Mouse (Mus musculus) hindbrain, embryonic 15.5 days (tissue): ENCODE measurements around the gene Knstrn. TPM values are rescaled to one million over a fixed set of nuclear protein-coding genes. Genes with fewer than 3 reads are reported as not detected.

Experiments used
- ATAC-seq: fragments of 200-750 bp; cut with Nextera tagmentation; 2 replicates; pipeline ENCODE4 v1.8.0; 2017; ENCODE audit warnings: low read depth, moderate number of reproducible peaks, moderate TSS enrichment; ENCODE audit not compliant: low FRiP score
- H3K27ac ChIP-seq: fragments of 300-500 bp; sonication (generic); replicated peaks from 2 replicates; pipeline ENCODE4 v1.5.1; 2015; ENCODE audit warnings: mild to moderate bottlenecking, inconsistent platforms
- H3K27me3 ChIP-seq: fragments of 300-500 bp; sonication (generic); 2 replicates; pipeline ENCODE4 v1.6.1; 2015; ENCODE audit warnings: control low read depth, inconsistent platforms
- H3K36me3 ChIP-seq: fragments of 300-500 bp; sonication (generic); 2 replicates; pipeline ENCODE4 v1.6.1; 2015; ENCODE audit warnings: control low read depth, inconsistent platforms
- H3K4me1 ChIP-seq: fragments of 300-500 bp; sonication (generic); replicated peaks from 2 replicates; pipeline ENCODE4 v1.6.1; 2015; ENCODE audit warnings: control low read depth, inconsistent platforms
- H3K4me2 ChIP-seq: fragments of 300-500 bp; sonication (generic); 2 replicates; pipeline ENCODE4 v1.6.1; 2015; ENCODE audit warnings: moderate library complexity, mild to moderate bottlenecking, inconsistent platforms
- H3K4me3 ChIP-seq: fragments of 300-500 bp; sonication (generic); 2 replicates; pipeline ENCODE4 v1.5.1; 2015; ENCODE audit warnings: mild to moderate bottlenecking, inconsistent platforms
- H3K9ac ChIP-seq: fragments of 300-500 bp; sonication (generic); 2 replicates; pipeline ENCODE4 v1.6.1; 2015; ENCODE audit warnings: inconsistent platforms
- H3K9me3 ChIP-seq: fragments of 300-500 bp; sonication (generic); 2 replicates; pipeline ENCODE4 v1.6.1; 2016; ENCODE audit warnings: control low read depth, inconsistent platforms
- WGBS: fragments of 180-500 bp; shearing (Covaris S2); methylation state at CpG from one replicate; pipeline ENCODE4 v1.1.7; 2015; 5-methylcytosine and 5-hydroxymethylcytosine counted together
- polyA plus RNA-seq: library from polyadenylated mRNA; unstranded; fragments of >200 nt; fragmentation: Nextera tagmentation; extraction: Ambion mirVana; gene quantifications from 2 replicates; pipeline ENCODE4 v1.2.1, GENCODE M21; 2015

Gene Knstrn
- polyA plus RNA-seq, 1 experiment from 2014 or later: 23.0 TPM

- Histone ChIP-seq H3K9ac (peak within 1 kb of the TSS; percentile 64), H3K27me3 (no peaks in the 10 kb centered on the region), H3K4me2 (peak within 1 kb of the TSS; percentile 63), H3K4me3 (peak within 1 kb of the TSS; percentile 55), H3K27ac (peak within 1 kb of the TSS; percentile 85), H3K36me3 (no peaks in the 10 kb centered on the region), H3K4me1 (peaks cover 36% of the 10 kb centered on the region), H3K9me3 (no peaks in the 10 kb centered on the region)
- WGBS: 9% methylated on average over 39 of the region's 39 CpGs
- ATAC-seq: peak; percentile 94
Measured at GRCm38 (mm10) chr2:118779504-118780480, 34.0 kb upstream of the Knstrn start, which contains the start of gene Disp2. Gene Disp2 (plus strand): TSS chr2:118779719.

- peak overlapping the region; percentile 55 for H3K4me3 ChIP-seq
- WGBS: 18% methylated on average over 1 of the region's 1 CpGs
- H3K27ac ChIP-seq: peak overlapping the region; percentile 85; the same call in 1 of the 2 replicates
- peaks cover 3% of the 10 kb centered on the region for H3K36me3 ChIP-seq
- peak overlapping the region; percentile 64 for H3K9ac ChIP-seq
- peak overlapping the region; percentile 63 for H3K4me2 ChIP-seq
- no peak for ATAC-seq
- no peaks in the 10 kb centered on the region for H3K9me3 ChIP-seq
- H3K4me1 ChIP-seq: peaks cover 27% of the 10 kb centered on the region
- H3K27me3 ChIP-seq: no peaks in the 10 kb centered on the region
Measured at GRCm38 (mm10) chr2:118781115-118781514, 32.7 kb upstream of the Knstrn start.

GRCm38 (mm10) chr2:118782303-118782702 lies 31.5 kb upstream of the Knstrn start:
- WGBS: 72% methylated on average over 4 of the region's 4 CpGs

GRCm38 (mm10) chr2:118783093-118783492 lies 30.7 kb upstream of the Knstrn start:
- 70% methylated on average over 5 of the region's 5 CpGs for WGBS
- H3K4me3 ChIP-seq: no peak overlapping the region

More at GRCm38 (mm10) chr2:118782303-118782702, 31.5 kb upstream of the Knstrn start:
- Histone ChIP-seq H3K27me3 (no peaks in the 10 kb centered on the region), H3K27ac (no peak overlapping the region), H3K4me3 (no peak overlapping the region), H3K9me3 (no peaks in the 10 kb centered on the region), H3K36me3 (peaks cover 15% of the 10 kb centered on the region), H3K4me2 (no peak overlapping the region), H3K4me1 (peaks cover 25% of the 10 kb centered on the region), H3K9ac (no peak overlapping the region)
- ATAC-seq: no peak

GRCm38 (mm10) chr2:118783663-118784062 lies 30.1 kb upstream of the Knstrn start:
- peaks cover 25% of the 10 kb centered on the region for H3K4me1 ChIP-seq
- H3K27me3 ChIP-seq: no peaks in the 10 kb centered on the region
- H3K9ac ChIP-seq: no peak overlapping the region
- 90% methylated on average over 7 of the region's 7 CpGs for WGBS
- no peak overlapping the region for H3K4me2 ChIP-seq
- no peak overlapping the region for H3K27ac ChIP-seq
- H3K36me3 ChIP-seq: peaks cover 22% of the 10 kb centered on the region
- no peak for ATAC-seq
- no peak overlapping the region for H3K4me3 ChIP-seq
- no peaks in the 10 kb centered on the region for H3K9me3 ChIP-seq

More at GRCm38 (mm10) chr2:118783093-118783492, 30.7 kb upstream of the Knstrn start:
- H3K4me1 ChIP-seq: peaks cover 25% of the 10 kb centered on the region
- no peaks in the 10 kb centered on the region for H3K9me3 ChIP-seq
- H3K4me2 ChIP-seq: no peak overlapping the region
- H3K27me3 ChIP-seq: no peaks in the 10 kb centered on the region
- no peak overlapping the region for H3K9ac ChIP-seq
- no peak overlapping the region for H3K27ac ChIP-seq
- ATAC-seq: no peak
- H3K36me3 ChIP-seq: peaks cover 22% of the 10 kb centered on the region

GRCm38 (mm10) chr2:118786525-118786924 lies 27.3 kb upstream of the Knstrn start:
- 90% methylated on average over 5 of the region's 5 CpGs for WGBS
- ATAC-seq: no peak
- no peaks in the 10 kb centered on the region for H3K9me3 ChIP-seq
- peaks cover 37% of the 10 kb centered on the region for H3K36me3 ChIP-seq
- H3K9ac ChIP-seq: no peak overlapping the region
- H3K27ac ChIP-seq: no peak overlapping the region
- peaks cover 22% of the 10 kb centered on the region for H3K4me1 ChIP-seq
- no peaks in the 10 kb centered on the region for H3K27me3 ChIP-seq
- H3K4me2 ChIP-seq: no peak overlapping the region
- no peak overlapping the region for H3K4me3 ChIP-seq

GRCm38 (mm10) chr2:118789501-118789900 lies 24.3 kb upstream of the Knstrn start:
- H3K36me3 ChIP-seq: peaks cover 60% of the 10 kb centered on the region
- 0 out of 2 replicates have a peak, but pooled peaks have one; percentile 21 for ATAC-seq
- no peak overlapping the region for H3K27ac ChIP-seq
- H3K4me3 ChIP-seq: no peak overlapping the region
- no peaks in the 10 kb centered on the region for H3K9me3 ChIP-seq
- H3K9ac ChIP-seq: no peak overlapping the region
- H3K27me3 ChIP-seq: no peaks in the 10 kb centered on the region
- H3K4me2 ChIP-seq: no peak overlapping the region
- H3K4me1 ChIP-seq: peaks cover 15% of the 10 kb centered on the region
- WGBS: 79% methylated on average over 11 of the region's 11 CpGs

- Histone ChIP-seq H3K27ac (no peak overlapping the region), H3K36me3 (peaks cover 60% of the 10 kb centered on the region), H3K9ac (no peak overlapping the region), H3K4me3 (no peak overlapping the region), H3K4me1 (peaks cover 15% of the 10 kb centered on the region), H3K27me3 (no peaks in the 10 kb centered on the region), H3K9me3 (no peaks in the 10 kb centered on the region), H3K4me2 (peak overlapping the region; percentile 43)
- 45% methylated on average over 12 of the region's 12 CpGs for WGBS
- peak; percentile 50; the same call in 1 of the 2 replicates for ATAC-seq
Measured at GRCm38 (mm10) chr2:118790221-118790550, 23.6 kb upstream of the Knstrn start.

- no peaks in the 10 kb centered on the region for H3K9me3 ChIP-seq
- H3K27ac ChIP-seq: no peak overlapping the region
- no peak overlapping the region for H3K4me3 ChIP-seq
- H3K27me3 ChIP-seq: no peaks in the 10 kb centered on the region
- 26% methylated on average over 44 of the region's 44 CpGs for WGBS
- peaks cover 15% of the 10 kb centered on the region for H3K4me1 ChIP-seq
- peaks cover 58% of the 10 kb centered on the region for H3K36me3 ChIP-seq
- peak overlapping the region; percentile 43 for H3K4me2 ChIP-seq
- H3K9ac ChIP-seq: no peak overlapping the region
- peak; percentile 49; the same call in 1 of the 2 replicates for ATAC-seq
Measured at GRCm38 (mm10) chr2:118790551-118791525, 23.0 kb upstream of the Knstrn start.

- no peaks in the 10 kb centered on the region for H3K9me3 ChIP-seq
- 93% methylated on average over 26 of the region's 26 CpGs for WGBS
- H3K4me1 ChIP-seq: peaks cover 15% of the 10 kb centered on the region
- H3K27me3 ChIP-seq: no peaks in the 10 kb centered on the region
- no peak overlapping the region for H3K4me2 ChIP-seq
- H3K9ac ChIP-seq: no peak overlapping the region
- no peak for ATAC-seq
- peaks cover 51% of the 10 kb centered on the region for H3K36me3 ChIP-seq
- no peak overlapping the region for H3K27ac ChIP-seq
- H3K4me3 ChIP-seq: no peak overlapping the region
Measured at GRCm38 (mm10) chr2:118791591-118792258, 22.1 kb upstream of the Knstrn start.

GRCm38 (mm10) chr2:118792259-118792613 lies 21.6 kb upstream of the Knstrn start:
- Histone ChIP-seq H3K27me3 (no peaks in the 10 kb centered on the region), H3K4me3 (no peak overlapping the region), H3K27ac (no peak overlapping the region), H3K36me3 (peaks cover 46% of the 10 kb centered on the region), H3K4me2 (no peak overlapping the region), H3K4me1 (peaks cover 15% of the 10 kb centered on the region), H3K9ac (no peak overlapping the region), H3K9me3 (no peaks in the 10 kb centered on the region)
- 90% methylated on average over 4 of the region's 4 CpGs for WGBS
- ATAC-seq: no peak
